Mouse (Mus musculus): ENCODE measurements at regions not wholly inside any gene's neighbourhood (a gene's known extent, or its start where the extent isn't known, plus 50 kb on each side); places are given as distances from the start of the nearest gene placed in this dataset.

GRCm38 (mm10) chr15:63036241-63036640, 808.7 kb downstream of the Gsdmc2 start:
- ATAC-seq (replicated peaks; ENCODE audit: poor library complexity): no peak

GRCm38 (mm10) chr15:63020826-63021225, 824.2 kb downstream of the Gsdmc2 start:
- ATAC-seq (replicated peaks; ENCODE audit: poor library complexity): no peak

GRCm38 (mm10) chr15:63017966-63018365, 827.0 kb downstream of the Gsdmc2 start:
- no peak for ATAC-seq (replicated peaks; ENCODE audit: poor library complexity)

- ATAC-seq (replicated peaks; ENCODE audit: poor library complexity): no peak
Measured at GRCm38 (mm10) chr15:63006471-63007228, 838.3 kb downstream of the Gsdmc2 start.

- ATAC-seq (replicated peaks; ENCODE audit: poor library complexity): no peak
Measured at GRCm38 (mm10) chr15:62994691-62995090, 850.3 kb downstream of the Gsdmc2 start.

GRCm38 (mm10) chr15:62986871-62987270, 858.1 kb downstream of the Gsdmc2 start:
- no peak for ATAC-seq (replicated peaks; ENCODE audit: poor library complexity)

- no peak for ATAC-seq (replicated peaks; ENCODE audit: poor library complexity)
Measured at GRCm38 (mm10) chr15:62986147-62986546, 858.8 kb downstream of the Gsdmc2 start.

- ATAC-seq (replicated peaks; ENCODE audit: poor library complexity): no peak
Measured at GRCm38 (mm10) chr15:62970566-62970965, 874.4 kb downstream of the Gsdmc2 start.

- ATAC-seq (replicated peaks; ENCODE audit: poor library complexity): no peak
Measured at GRCm38 (mm10) chr15:62962681-62963080, 882.3 kb downstream of the Gsdmc2 start.

GRCm38 (mm10) chr15:62960623-62961022, 884.4 kb downstream of the Gsdmc2 start:
- ATAC-seq (replicated peaks; ENCODE audit: poor library complexity): no peak

- no peak for ATAC-seq (replicated peaks; ENCODE audit: poor library complexity)
Measured at GRCm38 (mm10) chr15:62958506-62959330, 886.3 kb downstream of the Gsdmc2 start.

- no peak for ATAC-seq (replicated peaks; ENCODE audit: poor library complexity)
Measured at GRCm38 (mm10) chr15:62954889-62955288, 890.1 kb downstream of the Gsdmc2 start.

- ATAC-seq (replicated peaks; ENCODE audit: poor library complexity): no peak
Measured at GRCm38 (mm10) chr15:62954322-62954820, 890.6 kb downstream of the Gsdmc2 start.

- ATAC-seq (replicated peaks; ENCODE audit: poor library complexity): no peak
Measured at GRCm38 (mm10) chr15:62953215-62953941, 891.6 kb downstream of the Gsdmc2 start.

GRCm38 (mm10) chr15:62952487-62953214, 892.3 kb downstream of the Gsdmc2 start:
- ATAC-seq (replicated peaks; ENCODE audit: poor library complexity): no peak

GRCm38 (mm10) chr15:62939416-62939815, 905.6 kb downstream of the Gsdmc2 start:
- no peak for ATAC-seq (replicated peaks; ENCODE audit: poor library complexity)

GRCm38 (mm10) chr15:62937756-62938155, 907.2 kb downstream of the Gsdmc2 start:
- no peak for ATAC-seq (replicated peaks; ENCODE audit: poor library complexity)

GRCm38 (mm10) chr15:62934522-62935189, 910.3 kb downstream of the Gsdmc2 start:
- ATAC-seq (replicated peaks; ENCODE audit: poor library complexity): no peak

GRCm38 (mm10) chr15:62920520-62920919, 924.5 kb downstream of the Gsdmc2 start:
- no peak for ATAC-seq (replicated peaks; ENCODE audit: poor library complexity)

GRCm38 (mm10) chr15:62919264-62919663, 925.7 kb downstream of the Gsdmc2 start:
- ATAC-seq (replicated peaks; ENCODE audit: poor library complexity): no peak

Measured in megakaryocyte progenitor cell, adult 5-6 weeks (primary cell).